Mouse (Mus musculus): ENCODE measurements around the gene Slc1a7.

Gene Slc1a7

DNA sequence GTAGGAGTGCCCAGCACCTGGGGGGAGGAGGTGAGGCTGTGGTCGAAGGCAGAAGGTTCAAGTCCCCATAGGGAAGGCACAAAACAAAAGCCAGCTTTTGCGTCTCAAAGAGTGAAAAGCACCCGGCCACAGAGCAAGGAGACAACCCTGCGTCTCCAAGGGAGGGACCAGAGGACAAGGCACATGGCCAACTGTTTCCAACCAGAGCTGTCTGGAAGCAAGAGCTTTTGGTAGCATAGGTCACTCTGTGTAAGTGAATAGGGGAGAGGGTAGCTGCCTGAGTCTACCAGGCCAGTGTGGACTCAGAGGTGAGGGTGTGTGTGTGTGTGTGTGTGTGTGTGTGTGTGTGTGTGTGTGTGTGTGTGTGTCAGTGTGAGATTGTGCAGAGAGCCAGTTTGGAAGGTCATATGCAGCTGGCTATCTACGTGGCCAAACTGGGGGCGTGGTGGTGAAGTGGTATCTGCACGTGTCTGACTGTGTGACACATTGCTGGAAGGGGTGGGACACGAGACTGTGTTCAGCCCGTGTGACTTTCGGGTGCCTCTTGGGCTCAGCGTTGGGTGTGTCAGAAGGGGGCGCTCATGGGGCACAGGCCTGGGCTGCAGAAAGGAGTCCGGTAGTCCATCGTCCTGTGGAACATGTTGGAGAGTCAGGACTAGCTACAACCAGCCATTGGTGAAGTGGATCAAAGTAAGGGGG lies 47.1 kb downstream of the Slc1a7 start:
- DNase-seq (ENCODE audit: low spot score) = no peak

GRCm38 (mm10) chr4:108016321-108016720 lies 48.2 kb downstream of the Slc1a7 start:
- DNase-seq (ENCODE audit: low spot score) = no peak

GRCm38 (mm10) chr4:108017839-108018238 lies 49.7 kb downstream of the Slc1a7 start:
- DNase-seq (ENCODE audit: low spot score) = no peak

DNA sequence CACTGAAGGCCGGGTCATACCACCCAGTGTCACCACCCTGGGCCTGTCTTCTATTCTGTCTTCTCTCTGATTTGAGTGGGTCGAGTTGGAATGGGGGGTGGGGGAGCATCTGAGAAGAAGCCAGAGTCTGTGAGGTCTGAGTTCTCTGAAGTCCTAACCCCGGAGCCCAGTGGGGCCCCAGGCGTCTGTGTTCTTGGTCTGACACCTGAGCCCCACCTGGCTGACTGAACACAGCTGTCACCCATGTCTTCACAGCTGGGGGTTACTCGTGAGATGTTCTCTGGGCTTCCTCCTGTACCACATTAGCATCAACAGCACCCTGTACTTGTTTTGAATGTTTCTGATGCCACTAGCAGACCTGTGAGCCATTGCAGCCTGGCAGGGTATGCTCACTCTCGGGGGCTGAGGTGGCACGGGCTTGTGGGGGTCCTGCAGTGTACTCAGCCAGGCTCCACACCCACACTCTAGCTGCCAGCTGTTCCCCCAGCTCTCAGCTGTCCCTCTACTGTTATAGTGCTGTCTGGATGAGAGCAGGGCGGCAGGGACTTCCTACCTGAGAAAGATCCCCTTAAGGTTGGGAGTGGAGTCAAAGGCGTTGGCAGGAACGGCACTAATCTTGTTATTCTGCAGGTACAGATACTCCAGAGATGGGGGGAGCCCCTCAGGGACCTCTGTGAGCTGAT lies 50.2 kb downstream of the Slc1a7 start:
- DNase-seq (ENCODE audit: low spot score) = no peak

DNA sequence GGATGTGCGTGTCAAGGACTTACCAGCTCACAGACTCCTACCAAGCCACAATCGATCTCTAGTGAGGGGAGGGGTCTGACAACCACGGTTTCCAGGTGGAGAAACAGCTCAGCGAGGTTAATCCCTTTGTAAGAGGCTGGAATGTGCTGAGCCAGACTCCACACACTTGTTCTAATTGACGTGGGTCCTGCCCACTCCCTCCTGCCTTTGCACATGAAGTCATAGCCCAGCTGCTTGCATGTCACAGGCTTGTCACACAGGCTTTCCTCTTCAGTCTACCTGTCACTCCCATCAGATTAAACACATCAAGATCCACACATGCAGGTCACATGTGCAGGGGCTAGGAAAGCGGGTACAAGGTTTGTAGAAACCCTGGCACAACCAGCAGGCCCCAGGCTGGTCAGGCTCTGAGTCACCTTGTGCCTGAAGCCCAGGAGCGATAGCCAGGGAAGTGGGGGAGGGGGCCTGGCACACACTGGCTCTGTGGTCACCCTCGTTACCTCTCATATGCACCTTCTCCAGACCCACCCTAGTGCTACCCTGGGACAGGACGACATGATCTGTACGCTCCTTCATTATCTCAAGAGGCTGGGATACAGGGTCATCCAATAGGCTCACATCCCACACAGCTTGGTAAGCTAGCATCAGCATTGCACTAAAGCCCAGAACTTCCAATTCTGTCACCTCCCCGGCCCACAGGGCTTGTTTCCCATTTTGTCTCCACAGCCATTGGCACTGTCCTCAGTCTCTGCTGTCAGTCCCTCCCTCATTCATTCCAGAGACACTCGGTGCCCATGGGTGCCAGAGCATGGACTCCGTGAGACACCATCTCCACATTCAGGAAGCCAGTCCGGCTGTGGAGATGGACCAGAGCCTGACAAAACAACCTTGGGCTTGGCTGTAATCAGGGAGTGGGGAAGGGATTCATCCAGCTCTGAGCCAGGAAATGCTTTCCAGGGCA lies 51.1 kb downstream of the Slc1a7 start:
- no peak for DNase-seq (ENCODE audit: low spot score)

GRCm38 (mm10) chr4:108020178-108020577 lies 52.0 kb downstream of the Slc1a7 start:
- no peak for DNase-seq (ENCODE audit: low spot score)

GRCm38 (mm10) chr4:108023186-108023585 lies 55.1 kb downstream of the Slc1a7 start:
- DNase-seq (ENCODE audit: low spot score) = no peak

DNA sequence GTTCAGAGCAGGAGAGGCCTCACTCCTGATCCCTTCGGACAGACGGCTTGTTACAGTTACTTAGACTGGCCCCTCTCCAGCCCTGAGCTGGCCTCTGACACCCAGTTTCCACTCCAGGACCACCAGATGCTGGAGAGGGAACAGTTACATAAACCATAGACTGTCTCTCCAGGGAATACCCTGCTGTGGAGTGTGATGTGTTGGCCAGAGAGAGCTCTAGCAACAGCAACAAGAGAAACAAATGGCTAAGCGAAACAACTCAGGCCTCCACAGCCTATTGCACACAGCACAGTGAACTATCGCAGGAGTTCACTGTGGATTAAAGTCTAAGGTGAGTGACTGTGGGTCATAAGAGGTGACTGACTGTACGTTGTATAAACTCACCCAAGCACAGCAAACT lies 56.5 kb downstream of the Slc1a7 start:
- no peak for DNase-seq (ENCODE audit: low spot score)

DNA sequence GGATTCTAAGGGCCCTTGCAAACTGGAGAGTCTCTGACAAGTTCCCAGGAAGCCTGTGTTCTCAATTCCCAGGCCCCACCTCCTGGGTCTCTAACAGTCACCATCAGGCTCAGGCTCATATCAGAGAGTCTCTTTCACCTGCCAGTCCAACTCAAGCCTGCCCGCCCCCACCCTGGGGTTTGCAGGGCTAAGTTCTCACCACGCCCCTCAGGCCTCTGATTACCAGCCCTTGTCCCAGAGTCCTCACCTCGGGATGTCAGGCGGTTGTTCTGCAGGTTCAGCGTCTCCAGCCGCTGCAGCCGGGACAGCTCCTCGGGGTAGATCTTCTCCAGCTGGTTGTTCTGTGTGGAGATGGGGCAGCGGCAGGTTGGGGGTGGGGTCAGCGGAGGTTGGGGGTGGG lies 57.1 kb downstream of the Slc1a7 start:
- no peak for DNase-seq (ENCODE audit: low spot score)

DNA sequence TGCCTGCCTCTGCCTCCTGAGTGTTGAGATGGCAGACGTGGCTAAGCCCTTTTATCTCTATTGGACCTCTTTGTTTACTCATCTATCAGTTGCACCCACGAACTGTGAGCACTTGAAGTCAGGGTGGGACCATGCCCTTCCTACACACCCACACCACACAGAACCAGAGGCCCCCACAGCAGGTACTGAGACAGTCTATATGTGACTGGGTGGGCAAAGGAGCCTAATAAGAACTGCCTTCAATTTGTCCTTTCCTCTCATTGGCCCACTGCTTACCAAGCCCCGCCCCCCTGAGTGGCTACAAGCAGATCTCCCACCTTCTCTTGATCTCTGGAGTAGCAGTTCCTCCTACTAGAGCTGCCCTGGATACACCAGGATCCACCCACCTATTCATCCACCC lies 58.1 kb downstream of the Slc1a7 start:
- DNase-seq (ENCODE audit: low spot score) = no peak

DNA sequence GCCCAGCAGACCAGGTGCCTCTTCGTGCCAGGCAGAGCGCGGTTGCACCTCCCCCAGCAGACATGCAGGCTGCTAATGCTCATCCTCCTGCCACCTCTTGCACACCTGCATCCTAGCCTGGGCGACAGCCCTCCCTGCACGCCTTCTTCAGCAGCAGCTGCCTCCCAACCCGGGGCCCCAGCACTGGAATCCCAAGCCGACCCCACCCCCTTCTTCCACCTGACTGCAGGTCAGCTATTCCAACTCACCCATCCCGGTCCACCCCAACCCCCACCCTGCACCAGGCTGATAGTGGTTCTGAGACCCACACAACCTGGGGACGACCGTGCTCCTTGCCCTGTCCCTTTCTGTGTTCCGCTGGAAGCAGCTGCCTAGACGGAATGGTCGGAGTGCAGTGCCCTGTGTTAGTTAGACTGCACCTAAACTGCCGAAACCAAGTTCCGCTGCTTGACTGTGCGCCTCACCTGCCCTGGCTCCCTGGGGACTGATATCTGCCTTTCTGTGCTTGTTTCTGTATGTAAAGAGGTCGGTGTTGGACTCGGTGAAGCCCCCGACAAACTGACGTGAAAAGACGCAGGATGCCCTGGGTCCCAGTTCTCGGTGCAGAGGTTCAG lies 62.9 kb downstream of the Slc1a7 start:
- no peak for DNase-seq (ENCODE audit: low spot score)

DNA sequence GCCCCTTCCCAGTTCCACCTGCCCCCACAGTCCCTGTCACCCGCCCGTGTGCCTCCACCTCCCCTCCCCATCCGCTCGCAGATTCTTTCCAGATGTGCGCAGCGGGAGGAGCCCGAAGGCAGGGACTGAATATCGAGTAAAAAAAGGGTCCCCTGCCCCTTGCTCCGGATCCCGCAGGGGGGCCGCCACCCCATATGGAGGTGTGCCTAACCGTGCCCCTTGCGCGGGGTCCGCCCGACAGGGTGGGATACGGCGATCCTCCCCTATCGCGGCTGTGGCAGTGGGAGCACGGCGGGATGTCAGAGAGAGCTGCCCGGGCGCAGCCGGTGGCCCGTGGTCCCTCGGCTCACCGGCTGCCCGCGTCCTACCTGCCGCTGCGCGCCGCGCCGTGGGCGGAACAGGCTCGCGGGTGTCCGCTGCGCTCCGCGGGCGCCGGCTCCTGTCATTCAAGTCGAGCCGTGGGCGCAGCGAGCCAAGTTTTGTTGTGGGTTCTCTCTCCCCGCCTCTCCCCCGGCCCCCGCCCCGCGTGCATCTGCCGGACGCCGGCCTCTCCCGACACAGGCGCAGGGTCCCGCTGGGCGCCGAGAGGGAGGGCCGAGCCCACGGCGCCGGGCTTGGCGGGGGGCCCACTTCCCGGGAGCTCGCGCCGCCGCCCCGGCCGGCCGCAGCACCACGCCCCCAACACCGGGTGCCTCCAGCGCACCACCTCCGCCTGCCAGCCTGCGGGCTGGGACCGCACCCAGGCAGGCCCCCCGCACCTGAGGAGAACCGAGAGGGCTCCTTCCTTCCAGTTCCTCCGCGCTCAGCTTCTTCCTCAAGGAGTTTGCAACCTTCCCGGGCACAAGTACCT lies 63.6 kb downstream of the Slc1a7 start:
- no peak for DNase-seq (ENCODE audit: low spot score)

DNA sequence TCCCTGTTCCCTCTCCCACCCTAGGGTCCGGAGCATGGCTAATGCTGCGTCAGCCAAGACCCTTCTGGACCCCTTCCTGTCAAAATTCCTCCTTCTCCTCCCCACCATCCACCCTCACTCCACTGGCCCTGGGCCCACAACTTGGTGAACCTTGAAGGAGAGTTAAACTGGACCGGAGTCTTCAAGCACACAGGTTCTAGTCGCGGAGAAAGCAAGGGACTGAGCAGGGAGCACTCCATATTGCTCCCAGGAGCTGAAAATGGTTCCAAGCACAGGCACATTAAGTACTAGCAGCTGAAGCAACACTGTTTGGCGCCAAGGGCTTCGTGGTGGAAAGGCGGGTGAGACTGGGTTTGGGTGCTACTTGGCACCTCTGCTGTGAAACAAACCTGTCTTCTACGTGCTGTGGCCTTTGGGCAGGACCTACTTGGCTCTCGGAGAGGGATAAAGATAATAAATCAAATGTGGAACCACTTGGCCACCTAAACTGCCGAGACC lies 64.3 kb downstream of the Slc1a7 start:
- no peak for DNase-seq (ENCODE audit: low spot score)

- DNase-seq (ENCODE audit: low spot score) = no peak
Observed at GRCm38 (mm10) chr4:108033041-108033764, 65.1 kb downstream of the Slc1a7 start.

GRCm38 (mm10) chr4:108037027-108037426 lies 68.9 kb downstream of the Slc1a7 start:
- DNase-seq (ENCODE audit: low spot score) = no peak

DNA sequence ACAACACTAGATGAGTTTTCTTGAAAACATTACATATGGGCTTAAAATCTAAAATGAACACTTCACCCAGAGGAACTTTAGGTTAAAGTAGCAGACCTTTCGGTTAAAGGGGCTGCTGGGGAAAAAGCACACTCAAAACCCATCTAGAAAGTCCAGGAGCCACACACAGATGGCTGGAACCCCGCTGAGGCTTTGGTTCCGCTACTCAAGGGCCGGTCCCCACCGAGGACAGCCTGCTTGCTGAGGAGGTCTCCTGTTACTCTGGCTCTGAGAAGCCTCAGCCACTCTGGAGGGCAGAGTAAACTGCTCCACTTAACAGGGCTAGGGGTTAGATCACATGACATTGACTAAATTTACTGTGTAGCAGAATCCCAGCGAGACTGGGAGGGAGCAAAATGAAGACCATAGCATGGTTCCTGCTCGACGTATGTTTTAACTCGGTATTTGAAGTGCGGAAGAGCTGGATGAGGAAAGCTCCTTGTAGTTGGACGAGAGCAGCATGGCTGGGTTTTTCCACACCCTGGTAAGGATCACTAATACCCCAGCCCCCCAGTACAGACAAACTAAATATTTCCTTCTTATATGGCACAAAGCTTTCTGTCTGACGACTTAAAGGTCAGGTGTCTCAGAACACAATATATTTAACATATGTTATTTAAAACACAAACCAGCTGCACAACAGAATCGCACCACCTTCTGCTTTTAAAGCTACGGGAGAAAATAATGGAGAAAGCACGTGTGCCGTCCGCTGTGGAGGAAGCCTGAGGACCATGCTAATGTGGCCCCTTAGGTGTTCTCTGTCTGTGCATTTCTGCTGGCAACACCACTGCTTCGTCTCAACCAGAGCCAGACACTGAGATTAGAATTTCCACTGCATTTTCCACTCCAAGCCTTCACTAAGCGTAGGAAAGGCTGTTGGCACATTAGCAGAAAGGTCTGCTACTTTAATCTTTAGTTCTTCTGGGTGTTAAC lies 77.3 kb downstream of the Slc1a7 start:
- DNase-seq (ENCODE audit: low spot score) = no peak

DNA sequence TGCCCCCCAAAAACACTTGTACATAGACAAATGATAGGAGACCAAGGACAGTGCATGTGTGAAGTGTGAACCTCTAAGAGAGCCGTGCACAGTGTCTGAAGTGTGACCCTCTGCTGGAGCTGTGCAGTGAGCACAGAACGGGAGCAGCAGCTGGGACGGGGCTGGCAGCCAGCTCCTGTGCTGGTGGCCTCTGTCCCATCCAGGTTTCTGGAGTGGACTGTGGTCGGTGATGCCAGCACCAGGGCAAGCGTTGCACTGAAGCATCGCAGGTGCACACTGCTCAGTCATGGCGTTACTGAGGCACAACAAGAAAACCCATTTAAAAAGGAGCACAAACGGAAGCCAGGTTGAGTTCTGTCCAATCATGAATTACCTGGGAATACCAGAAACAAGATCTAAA lies 78.0 kb downstream of the Slc1a7 start:
- DNase-seq (ENCODE audit: low spot score) = no peak

DNA sequence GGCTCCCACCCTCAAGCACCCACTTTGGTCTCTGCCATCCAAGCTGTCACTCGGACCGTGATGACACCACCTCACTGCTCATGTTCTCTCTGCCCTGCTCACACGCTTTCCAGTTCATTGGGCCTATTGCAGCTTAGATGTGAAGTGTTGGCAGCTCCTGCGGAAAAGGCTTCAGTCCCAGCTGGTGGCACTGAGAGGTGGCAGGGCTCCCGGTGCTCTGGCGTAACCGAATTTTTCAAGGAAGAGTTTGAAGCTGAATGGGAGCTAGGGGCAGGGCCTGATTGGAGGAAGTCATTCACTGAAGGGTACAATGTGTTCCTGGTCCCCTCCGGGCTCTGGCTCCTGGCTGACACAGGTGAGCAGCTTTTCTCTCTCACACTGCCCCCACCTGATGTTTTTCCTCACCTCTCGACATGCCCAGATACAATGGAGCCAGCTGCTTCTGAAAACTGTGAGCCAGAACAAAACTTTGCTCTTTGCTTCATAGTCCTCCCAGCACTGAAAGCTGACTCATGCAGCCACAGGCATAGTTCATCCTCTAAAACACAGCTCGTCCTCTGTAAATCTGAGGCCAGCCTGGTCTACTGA lies 83.6 kb downstream of the Slc1a7 start:
- no peak for DNase-seq (ENCODE audit: low spot score)

GRCm38 (mm10) chr4:108052673-108053072 lies 84.5 kb downstream of the Slc1a7 start:
- no peak for DNase-seq (ENCODE audit: low spot score)
